Comparison of ENCODE assay signal across 31 mouse cellular contexts in genomic region chr14:33078110-33078509, GRCm38 (mm10).
"Had no signal": no experiment of that assay in that cellular context is flagged by ENCODE, and none has a peak within 500 bp of the region (broad histone marks: within the 10 kb centered on the region; RNA-seq: fewer than 3 reads in every experiment).

No protein-coding gene starts in this region.

- H3K27me3 ChIP-seq: limb, embryonic 13.5 days; limb, embryonic 15.5 days; liver, embryonic 12.5 days; liver, embryonic 13.5 days; liver, embryonic 15.5 days; lung, embryonic 15.5 days; megakaryocyte, embryonic 14.5 days; midbrain, embryonic 12.5 days; midbrain, embryonic 13.5 days; midbrain, embryonic 15.5 days had no signal

- H3K4me2 ChIP-seq: limb, embryonic 12.5 days; limb, embryonic 13.5 days; limb, embryonic 15.5 days; liver, embryonic 11.5 days; liver, embryonic 12.5 days; liver, embryonic 13.5 days; liver, embryonic 15.5 days; lung, embryonic 14.5 days; lung, embryonic 15.5 days; midbrain, embryonic 11.5 days; midbrain, embryonic 12.5 days; midbrain, embryonic 13.5 days; midbrain, embryonic 15.5 days had no signal

- H3K27ac ChIP-seq: limb, embryonic 10.5 days; limb, embryonic 12.5 days; limb, embryonic 13.5 days; limb, embryonic 15.5 days; liver, embryonic 12.5 days; liver, embryonic 13.5 days; liver, embryonic 14.5 days; liver, embryonic 15.5 days; lung, embryonic 15.5 days; macrophage; midbrain, embryonic 10.5 days; midbrain, embryonic 12.5 days; midbrain, embryonic 13.5 days; midbrain, embryonic 15.5 days had no signal

- ATAC-seq: liver, embryonic 12.5 days; liver, postnatal 0 days; lung, postnatal 0 days; midbrain, embryonic 13.5 days; midbrain, embryonic 15.5 days; midbrain, embryonic 16.5 days had no signal

- DNase-seq: left cerebral cortex, postnatal 4 days; liver; liver, embryonic 13.5 days; liver, postnatal 0 days; lung, adult 18-20 months; lung, adult 2 months; lung, embryonic 14.5 days; lung, postnatal 10 days; lung, postnatal 14 days; lung, postnatal 36 days; lung, postnatal 4 days; midbrain, embryonic 14.5 days had no signal

- H3K36me3 ChIP-seq: limb, embryonic 10.5 days; limb, embryonic 12.5 days; limb, embryonic 13.5 days; limb, embryonic 15.5 days; liver, embryonic 12.5 days; liver, embryonic 13.5 days; liver, embryonic 15.5 days; lung, embryonic 15.5 days; midbrain, embryonic 10.5 days; midbrain, embryonic 12.5 days; midbrain, embryonic 13.5 days; midbrain, embryonic 15.5 days had no signal

- H3K4me1 ChIP-seq: limb, embryonic 10.5 days; limb, embryonic 12.5 days; limb, embryonic 13.5 days; limb, embryonic 15.5 days; liver, embryonic 12.5 days; liver, embryonic 13.5 days; liver, embryonic 15.5 days; lung, embryonic 15.5 days; megakaryocyte, embryonic 14.5 days; midbrain, embryonic 10.5 days; midbrain, embryonic 12.5 days; midbrain, embryonic 13.5 days had no signal

- H3K9me3 ChIP-seq: limb, embryonic 10.5 days; limb, embryonic 12.5 days; limb, embryonic 13.5 days; limb, embryonic 15.5 days; liver, embryonic 12.5 days; liver, embryonic 13.5 days; liver, embryonic 15.5 days; lung, embryonic 15.5 days; megakaryocyte, embryonic 14.5 days; midbrain, embryonic 10.5 days; midbrain, embryonic 12.5 days; midbrain, embryonic 13.5 days; midbrain, embryonic 15.5 days had no signal

- H3K4me3 ChIP-seq: limb, embryonic 10.5 days; limb, embryonic 12.5 days; limb, embryonic 13.5 days; limb, embryonic 15.5 days; liver, embryonic 12.5 days; liver, embryonic 13.5 days; liver, embryonic 15.5 days; lung, embryonic 15.5 days; megakaryocyte, embryonic 14.5 days; midbrain, embryonic 10.5 days; midbrain, embryonic 12.5 days; midbrain, embryonic 13.5 days; midbrain, embryonic 15.5 days; myocyte had no signal

- H3K9ac ChIP-seq: limb, embryonic 12.5 days; limb, embryonic 13.5 days; limb, embryonic 15.5 days; liver, embryonic 12.5 days; liver, embryonic 13.5 days; liver, embryonic 14.5 days; liver, embryonic 15.5 days; liver, postnatal 0 days; lung, embryonic 14.5 days; lung, embryonic 15.5 days; midbrain, embryonic 12.5 days; midbrain, embryonic 13.5 days; midbrain, embryonic 15.5 days had no signal
